Mouse (Mus musculus) midbrain, embryonic 11.5 days (tissue): ENCODE measurements around the gene Mgat5. TPM values are rescaled to one million over a fixed set of nuclear protein-coding genes. Genes with fewer than 3 reads are reported as not detected.

Experiments
- ATAC-seq: fragments of 200-750 bp; cut with Nextera tagmentation; 2 replicates; pipeline ENCODE4 v1.8.0; 2017; ENCODE audit warnings: moderate TSS enrichment, moderate library complexity; ENCODE audit not compliant: low FRiP score
- DNase-seq: peaks from one replicate; pipeline ENCODE4 v3.0.0; 2015; ENCODE audit warnings: low spot score; ENCODE audit errors: missing footprints
- H3K27ac ChIP-seq: fragments of 300-500 bp; sonication (generic); 2 replicates; pipeline ENCODE4 v1.5.1; 2014; ENCODE audit warnings: low read depth, low read length
- H3K27me3 ChIP-seq: fragments of 300-500 bp; sonication (generic); 2 replicates; pipeline ENCODE4 v1.6.1; 2014; ENCODE audit warnings: mild to moderate bottlenecking, low read length, moderate library complexity, mixed read lengths; ENCODE audit not compliant: control insufficient read depth, insufficient read depth
- H3K36me3 ChIP-seq: fragments of 300-500 bp; sonication (generic); 2 replicates; pipeline ENCODE4 v1.6.1; 2014; ENCODE audit warnings: mild to moderate bottlenecking, low read length, moderate library complexity, mixed read lengths; ENCODE audit not compliant: control insufficient read depth, insufficient read depth
- H3K4me1 ChIP-seq: fragments of 300-500 bp; sonication (generic); 2 replicates; pipeline ENCODE4 v1.6.1; 2014; ENCODE audit warnings: low read length; ENCODE audit not compliant: control insufficient read depth, insufficient read depth
- H3K4me2 ChIP-seq: fragments of 300-500 bp; sonication (generic); 2 replicates; pipeline ENCODE4 v1.6.1; 2014; ENCODE audit warnings: mild to moderate bottlenecking, moderate library complexity
- H3K4me3 ChIP-seq: fragments of 300-500 bp; sonication (generic); 2 replicates; pipeline ENCODE4 v1.5.1; 2014; ENCODE audit warnings: low read depth, low read length
- H3K9ac ChIP-seq: fragments of 300-500 bp; sonication (generic); 2 replicates; pipeline ENCODE4 v1.6.1; 2014; ENCODE audit warnings: low read length
- H3K9me3 ChIP-seq: fragments of 300-500 bp; sonication (generic); 2 replicates; pipeline ENCODE4 v1.6.1; 2016; ENCODE audit warnings: low read length; ENCODE audit not compliant: control insufficient read depth
- WGBS: fragments of 180-500 bp; shearing (Covaris S2); extraction: QIAGEN DNeasy Blood & Tissue Kit; methylation state at CpG from one replicate; pipeline ENCODE4 v1.1.7; 2014; 5-methylcytosine and 5-hydroxymethylcytosine counted together
- polyA plus RNA-seq: library from polyadenylated mRNA; unstranded; fragments of >200 nt; fragmentation: Nextera tagmentation; extraction: Ambion mirVana; gene quantifications from 2 replicates; pipeline ENCODE4 v1.2.1, GENCODE M21; 2014

The Mgat5 gene
- polyA plus RNA-seq, 1 experiment from 2014 or later = 6.9 TPM

DNA sequence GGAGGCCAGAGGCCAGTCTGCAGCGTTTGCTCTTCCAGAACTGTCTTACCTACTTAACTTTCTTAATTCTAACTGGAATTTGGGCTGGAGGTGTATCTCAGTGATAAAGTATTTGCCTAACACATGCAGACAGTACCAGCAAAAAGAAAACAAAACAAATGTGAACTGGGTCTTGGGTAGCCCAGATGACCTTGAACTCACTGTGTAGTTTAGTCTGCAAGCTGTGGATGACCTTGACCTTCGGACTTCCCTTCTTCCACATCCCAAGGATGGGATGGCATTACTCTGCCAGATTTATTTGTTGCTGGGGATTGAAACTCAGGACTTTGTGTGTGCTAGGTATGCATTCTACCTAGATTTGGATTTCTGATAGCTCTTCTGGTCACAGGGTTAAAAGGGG, 24.2 kb downstream of the Mgat5 start:
- Histone ChIP-seq H3K36me3 (no peaks in the 10 kb centered on the region), H3K27ac (no peak overlapping the region), H3K9ac (no peak overlapping the region), H3K27me3 (no peaks in the 10 kb centered on the region), H3K4me2 (no peak overlapping the region), H3K9me3 (no peaks in the 10 kb centered on the region), H3K4me3 (no peak overlapping the region), H3K4me1 (no peaks in the 10 kb centered on the region)
- 89% methylated on average over 2 of the region's 2 CpGs for WGBS
- no peak for ATAC-seq
- DNase-seq = peak; percentile 35

DNA sequence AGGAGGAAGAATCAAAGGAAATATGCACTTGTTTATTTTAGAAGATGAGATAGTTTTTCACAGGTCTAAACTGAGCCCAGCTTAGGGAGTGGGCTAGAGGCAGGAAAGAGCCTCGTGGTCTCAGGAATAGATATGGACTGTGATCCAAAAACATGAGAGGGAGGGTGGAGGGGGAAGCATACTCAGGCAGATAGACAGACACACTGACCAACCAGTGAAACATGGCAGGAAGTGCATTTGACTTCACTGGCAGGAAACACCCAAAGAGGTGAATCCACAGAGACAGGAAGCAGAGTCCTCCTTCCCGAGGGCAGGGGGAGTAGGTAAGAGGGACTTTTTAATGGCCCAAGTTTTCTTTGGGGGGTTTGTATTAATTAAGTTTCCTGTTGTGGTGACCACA, 25.7 kb downstream of the Mgat5 start:
- Histone ChIP-seq H3K9ac (no peak overlapping the region), H3K4me3 (no peak overlapping the region), H3K4me1 (no peaks in the 10 kb centered on the region), H3K4me2 (no peak overlapping the region), H3K9me3 (no peaks in the 10 kb centered on the region), H3K27me3 (no peaks in the 10 kb centered on the region), H3K36me3 (no peaks in the 10 kb centered on the region), H3K27ac (no peak overlapping the region)
- WGBS = 98% methylated on average over 2 of the region's 2 CpGs
- DNase-seq (no peak), ATAC-seq (no peak)

DNA sequence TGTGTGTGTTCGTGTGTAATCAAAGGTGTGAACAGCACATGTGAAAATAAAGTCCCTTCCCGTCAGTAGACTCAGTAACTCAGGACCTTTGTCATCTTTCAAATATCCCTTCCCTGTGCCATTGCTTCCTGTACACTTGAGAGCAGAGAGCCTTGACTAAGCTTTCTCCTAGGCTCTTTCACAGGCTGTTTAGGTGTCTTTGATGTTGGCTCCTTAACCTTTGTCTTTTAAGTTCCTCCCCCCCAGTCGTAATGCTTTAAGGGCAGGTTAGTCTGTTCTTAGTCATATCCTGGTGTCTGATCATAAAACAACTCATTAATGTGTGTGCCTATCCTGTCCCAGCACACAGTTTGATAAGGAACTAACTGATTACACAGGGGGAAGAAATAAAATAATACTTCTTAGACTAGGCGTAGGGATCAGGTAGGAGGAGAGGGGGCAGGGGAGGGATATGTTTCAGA, 28.4 kb downstream of the Mgat5 start:
- WGBS = 84% methylated on average over 4 of the region's 4 CpGs
- ATAC-seq = no peak

DNA sequence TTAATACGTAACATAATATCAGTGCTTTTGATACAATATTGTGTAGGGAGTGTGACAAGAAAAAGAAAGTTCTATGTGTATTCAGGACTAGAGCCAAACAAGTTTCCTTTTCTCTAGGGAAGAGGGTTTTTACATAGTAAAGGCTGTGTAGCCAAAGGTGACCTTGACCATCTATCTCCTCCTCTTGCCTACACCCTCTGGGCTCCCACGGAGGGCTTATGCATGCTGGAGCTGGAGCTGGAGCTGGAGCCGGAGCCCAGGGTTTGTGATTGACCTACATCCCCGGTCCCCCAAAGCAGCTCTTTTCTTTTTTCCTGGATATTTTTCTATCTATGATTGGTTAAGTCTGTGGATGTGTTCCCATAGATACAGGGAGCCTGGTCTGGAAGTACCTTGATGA, 30.3 kb downstream of the Mgat5 start:
- no peaks in the 10 kb centered on the region for H3K36me3 ChIP-seq
- DNase-seq (peak; percentile 12), ATAC-seq (no peak)
- H3K9ac ChIP-seq = no peak overlapping the region
- H3K4me3 ChIP-seq = no peak overlapping the region
- H3K9me3 ChIP-seq = no peaks in the 10 kb centered on the region
- H3K27me3 ChIP-seq = no peaks in the 10 kb centered on the region
- peaks cover 7% of the 10 kb centered on the region for H3K4me1 ChIP-seq
- no peak overlapping the region for H3K4me2 ChIP-seq
- WGBS = 85% methylated on average over 4 of the region's 4 CpGs
- no peak overlapping the region for H3K27ac ChIP-seq

More for the DNA sequence above, 28.4 kb downstream of the Mgat5 start:
- H3K4me2 ChIP-seq = no peak overlapping the region
- no peak overlapping the region for H3K9ac ChIP-seq
- H3K4me1 ChIP-seq = no peaks in the 10 kb centered on the region; the same call in 1 of the 2 replicates
- no peaks in the 10 kb centered on the region for H3K27me3 ChIP-seq
- H3K4me3 ChIP-seq = no peak overlapping the region
- no peaks in the 10 kb centered on the region for H3K9me3 ChIP-seq
- H3K27ac ChIP-seq = no peak overlapping the region
- peak; percentile 74 for DNase-seq
- no peaks in the 10 kb centered on the region for H3K36me3 ChIP-seq

DNA sequence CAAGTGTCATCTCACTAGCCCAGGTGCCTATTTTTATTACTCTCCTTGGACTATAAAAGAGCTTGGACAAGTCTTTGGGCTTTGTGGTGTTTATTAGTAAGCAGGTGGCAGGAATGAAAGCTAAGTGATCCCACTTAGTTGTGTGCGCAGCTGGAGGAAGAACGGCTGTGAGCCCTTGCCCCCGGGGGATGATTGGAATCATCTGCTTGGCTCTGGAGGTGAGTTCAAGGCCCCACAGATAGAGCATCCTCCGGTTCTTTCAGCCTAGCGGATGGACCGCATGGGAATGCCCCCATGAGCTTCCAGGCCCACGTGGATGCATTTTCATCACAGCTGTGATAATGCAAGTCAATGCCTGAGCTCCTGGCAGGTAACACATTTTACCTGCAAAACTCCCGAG, 31.6 kb downstream of the Mgat5 start:
- H3K27me3 ChIP-seq = no peaks in the 10 kb centered on the region
- ATAC-seq = no peak
- no peaks in the 10 kb centered on the region for H3K36me3 ChIP-seq
- peak; percentile 61 for DNase-seq
- H3K9me3 ChIP-seq = no peaks in the 10 kb centered on the region
- H3K27ac ChIP-seq = no peak overlapping the region
- WGBS = 81% methylated on average over 8 of the region's 8 CpGs
- no peak overlapping the region for H3K9ac ChIP-seq
- H3K4me1 ChIP-seq = peaks cover 8% of the 10 kb centered on the region
- no peak overlapping the region for H3K4me2 ChIP-seq
- H3K4me3 ChIP-seq = no peak overlapping the region

DNA sequence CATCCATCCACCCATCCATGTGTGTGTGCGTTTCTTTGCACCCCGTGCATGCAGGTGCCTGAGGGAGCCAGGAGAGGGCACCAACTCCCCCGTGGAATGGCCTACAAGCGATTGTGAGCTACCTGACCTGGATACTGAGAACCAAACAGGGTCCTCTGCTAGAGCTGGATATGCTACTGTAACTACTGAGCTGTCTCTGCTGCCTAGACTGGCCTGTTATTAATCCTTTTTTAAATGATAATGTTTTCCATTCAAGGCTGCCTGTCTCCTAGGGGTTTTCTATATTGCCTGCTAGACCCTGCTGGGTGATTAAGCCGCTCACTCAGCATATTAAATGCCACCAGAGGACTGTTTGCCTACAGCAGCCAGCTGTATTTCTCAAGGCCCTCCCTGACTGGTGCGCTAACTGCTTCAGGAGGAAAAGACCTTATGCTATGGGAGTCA, 34.1 kb downstream of the Mgat5 start:
- Histone ChIP-seq H3K4me3 (no peak overlapping the region), H3K36me3 (no peaks in the 10 kb centered on the region), H3K4me1 (peaks cover 8% of the 10 kb centered on the region), H3K27ac (no peak overlapping the region), H3K9me3 (no peaks in the 10 kb centered on the region), H3K9ac (no peak overlapping the region), H3K27me3 (no peaks in the 10 kb centered on the region), H3K4me2 (no peak overlapping the region)
- DNase-seq (peak; percentile 81), ATAC-seq (peak; percentile 51)
- 35% methylated on average over 6 of the region's 6 CpGs for WGBS

DNA sequence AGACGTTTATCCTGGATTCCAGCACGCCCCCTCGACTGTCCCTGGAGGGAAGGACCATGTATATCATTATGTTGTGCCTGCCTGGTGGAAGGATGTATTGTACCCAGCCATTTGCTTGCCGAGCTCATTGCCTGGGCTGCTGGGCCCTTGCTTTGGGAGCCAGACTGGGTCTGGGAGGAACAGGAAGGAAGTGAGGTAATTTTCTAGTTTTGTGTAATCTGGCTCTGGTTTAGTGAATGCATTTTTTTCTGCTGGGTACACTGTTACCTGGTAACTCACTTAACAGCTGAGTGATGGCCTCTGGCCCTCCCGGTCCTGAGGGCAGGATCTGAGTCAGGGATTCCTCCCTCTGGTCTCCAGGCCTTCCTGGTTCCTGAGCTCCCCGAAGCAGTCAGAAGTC, 35.1 kb downstream of the Mgat5 start:
- Histone ChIP-seq H3K36me3 (no peaks in the 10 kb centered on the region), H3K27me3 (no peaks in the 10 kb centered on the region), H3K9ac (no peak overlapping the region), H3K9me3 (no peaks in the 10 kb centered on the region), H3K4me1 (peaks cover 8% of the 10 kb centered on the region), H3K4me2 (no peak overlapping the region), H3K4me3 (no peak overlapping the region), H3K27ac (no peak overlapping the region; the same call in 1 of the 2 replicates)
- WGBS = 25% methylated on average over 6 of the region's 6 CpGs
- peak; percentile 47; the same call in 1 of the 2 replicates for ATAC-seq
- DNase-seq = peak; percentile 82

DNA sequence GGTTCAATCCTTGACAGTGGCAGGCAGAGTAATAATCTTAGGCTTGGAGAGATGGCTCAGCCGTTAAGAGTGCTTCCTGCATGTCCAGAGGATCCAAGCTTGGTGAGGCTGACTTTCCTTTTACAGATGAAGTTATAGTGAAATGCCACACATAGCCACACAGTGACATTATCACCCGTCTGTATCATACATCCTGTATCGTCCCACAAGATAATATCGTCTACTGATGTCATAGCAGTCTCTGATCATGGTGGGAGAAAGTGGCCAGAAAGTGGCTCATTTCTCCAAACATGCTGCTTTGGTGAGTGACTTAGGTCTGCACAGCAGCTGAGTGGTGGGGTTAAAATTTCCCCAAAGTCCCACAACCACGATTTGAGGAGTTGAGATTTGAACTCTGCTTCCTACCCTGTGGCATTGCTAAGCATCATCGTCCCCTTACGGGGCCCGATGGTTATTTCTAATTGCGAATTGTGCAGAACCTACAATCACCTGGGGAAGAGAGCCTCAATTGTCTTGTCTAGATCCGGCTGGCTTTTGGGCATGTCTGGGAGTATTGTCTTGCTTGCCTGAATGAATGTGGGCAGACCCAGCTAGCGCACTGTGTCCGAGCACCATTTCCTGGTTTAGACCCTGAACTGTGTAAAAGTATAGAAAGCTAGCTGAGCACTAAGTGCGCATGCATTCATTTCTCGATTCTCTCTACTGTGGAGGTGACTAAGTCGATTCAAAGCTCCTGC, 37.5 kb downstream of the Mgat5 start:
- H3K9ac ChIP-seq = no peak overlapping the region
- H3K9me3 ChIP-seq = no peaks in the 10 kb centered on the region
- no peaks in the 10 kb centered on the region for H3K27me3 ChIP-seq
- H3K4me3 ChIP-seq = no peak overlapping the region
- no peak overlapping the region for H3K27ac ChIP-seq
- ATAC-seq (no peak), DNase-seq (peak; percentile 76)
- H3K4me1 ChIP-seq = peaks cover 8% of the 10 kb centered on the region
- no peak overlapping the region for H3K4me2 ChIP-seq
- WGBS = 86% methylated on average over 15 of the region's 15 CpGs
- no peaks in the 10 kb centered on the region for H3K36me3 ChIP-seq

DNA sequence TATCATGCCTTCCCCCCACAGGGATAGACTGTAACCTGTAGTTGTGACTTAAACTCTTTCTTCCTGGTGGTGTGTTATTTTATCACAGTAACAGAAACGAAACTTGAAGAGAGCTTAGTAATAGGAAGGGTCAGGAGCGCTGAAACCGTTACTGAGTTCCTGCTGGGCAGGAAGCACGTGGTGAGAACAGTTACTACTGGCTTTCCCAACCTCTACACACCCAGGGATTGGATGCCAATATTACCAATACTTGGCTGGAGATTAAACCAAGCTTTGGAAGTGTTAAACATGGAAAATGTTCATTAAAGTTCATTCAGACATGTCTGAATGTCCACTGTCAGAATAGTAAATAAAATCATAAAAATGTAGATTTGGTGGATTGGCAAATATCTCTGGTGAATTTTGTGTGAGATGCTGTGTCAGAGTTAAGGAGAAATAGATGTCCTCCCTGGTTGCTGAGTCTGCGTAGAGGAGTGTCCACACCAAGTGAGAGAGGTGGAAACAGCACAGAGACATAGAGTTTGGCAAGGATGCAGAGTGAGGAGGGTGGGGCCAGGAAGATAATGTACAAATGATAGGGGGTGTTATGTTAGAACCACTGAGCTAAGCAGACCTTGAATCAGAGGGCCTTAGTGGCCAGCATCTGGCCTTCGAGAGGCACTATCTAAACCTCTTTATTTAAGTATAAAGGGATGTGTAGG, 38.2 kb downstream of the Mgat5 start:
- Histone ChIP-seq H3K27ac (no peak overlapping the region), H3K9me3 (no peaks in the 10 kb centered on the region), H3K4me1 (peaks cover 8% of the 10 kb centered on the region), H3K27me3 (no peaks in the 10 kb centered on the region), H3K36me3 (no peaks in the 10 kb centered on the region), H3K4me2 (no peak overlapping the region), H3K4me3 (no peak overlapping the region), H3K9ac (no peak overlapping the region)
- ATAC-seq (no peak), DNase-seq (no peak)
- WGBS = 75% methylated on average over 6 of the region's 6 CpGs
